Mouse (Mus musculus): ENCODE results near the gene Smurf1. TPM values are rescaled to one million over a fixed set of nuclear protein-coding genes. Genes with fewer than 3 reads are reported as not detected.

Gene Smurf1
- total and polyA plus RNA-seq, 3 experiments, result 3.1 to 7.2 (median 4.3) TPM

GRCm38 (mm10) chr5:144881670-144882399, 83.8 kb downstream of the Smurf1 start:
- in situ Hi-C loops (cut with MboI; ENCODE audit: low pct_ligation_motif_present, low pct_unique_long_range_greater_than_20kb, low sequenced_read_pairs) (no loop called here), dilution Hi-C loops (cut with MboI; ENCODE audit: extremely low pct_ligation_motif_present, extremely low pct_unique_long_range_greater_than_20kb, low sequenced_read_pairs) (no loop called here)
- H3K9ac ChIP-seq (ENCODE audit: insufficient read depth, low read depth), result no peak overlapping the region
- no peak overlapping the region for H3K4me3 ChIP-seq (replicated peaks in 1 of 3; ENCODE audit: low read depth in 2 of 3, low read length in 2 of 3, poor library complexity in 1 of 3)
- no peak overlapping the region for H3K4me2 ChIP-seq (ENCODE audit: insufficient read depth, low read depth, poor library complexity, severe bottlenecking)
- no peaks in the 10 kb centered on the region for H3K79me2 ChIP-seq (replicated peaks; ENCODE audit: control insufficient read depth, extremely low read depth, insufficient read depth, poor library complexity, severe bottlenecking)
- H3K4me1 ChIP-seq (ENCODE audit: control insufficient read depth in 1 of 2, insufficient read depth in 2 of 2), result no peaks in the 10 kb centered on the region
- no peak for TF ChIP-seq IRF4 (IDR thresholded peaks at IDR 0.05; ENCODE audit: low read depth, low read length)
- TF ChIP-seq KAT2A (IDR thresholded peaks at IDR 0.05; ENCODE audit: insufficient replicate concordance, low read length), result no peak
- no peak for TF ChIP-seq HCFC1 (IDR thresholded peaks at IDR 0.05; ENCODE audit: low read depth, low read length)
- no peak for TF ChIP-seq MAFK (IDR thresholded peaks at IDR 0.05; ENCODE audit: insufficient replicate concordance, low read length)
- TF ChIP-seq BHLHE40 (IDR thresholded peaks at IDR 0.05; ENCODE audit: low read depth, low read length), result no peak
- TF ChIP-seq MYC (IDR thresholded peaks at IDR 0.05; ENCODE audit: low read depth, low read length), result no peak
- no peak for TF ChIP-seq EP300 (IDR thresholded peaks at IDR 0.05; ENCODE audit: low read length)
- no peak for TF ChIP-seq ETS1 (conservative IDR thresholded peaks at IDR 0.05; ENCODE audit: low read depth, low read length)
- no peak for TF ChIP-seq MAX (IDR thresholded peaks at IDR 0.05; ENCODE audit: low read length)
- no peaks in the 10 kb centered on the region for H3K9me3 ChIP-seq (replicated peaks; ENCODE audit: low read length)
- H3K36me3 ChIP-seq (replicated peaks in 1 of 2; ENCODE audit: control insufficient read depth in 1 of 2, insufficient read depth in 1 of 2, low read length in 1 of 2), result peaks cover 22 to 88% of the 10 kb centered on the region in 2 experiments
- H3K27ac ChIP-seq (ENCODE audit: insufficient read depth, low read depth), result no peak overlapping the region
- no peak for DNase-seq (ENCODE audit: extremely low read depth)
- no peaks in the 10 kb centered on the region for H3K27me3 ChIP-seq (replicated peaks)

- no peaks in the 10 kb centered on the region for H3K9me3 ChIP-seq (replicated peaks; ENCODE audit: low read length)
- peaks cover 5 to 50% of the 10 kb centered on the region in 2 experiments for H3K36me3 ChIP-seq (replicated peaks in 1 of 2; ENCODE audit: control insufficient read depth in 1 of 2, insufficient read depth in 1 of 2, low read length in 1 of 2)
- H3K79me2 ChIP-seq (replicated peaks; ENCODE audit: control insufficient read depth, extremely low read depth, insufficient read depth, poor library complexity, severe bottlenecking), result no peaks in the 10 kb centered on the region
- no peak for DNase-seq (ENCODE audit: extremely low read depth)
- no peak overlapping the region for H3K4me3 ChIP-seq (replicated peaks in 1 of 3; ENCODE audit: low read depth in 2 of 3, low read length in 2 of 3, poor library complexity in 1 of 3)
- no peak overlapping the region for H3K9ac ChIP-seq (ENCODE audit: insufficient read depth, low read depth)
- TF ChIP-seq TBP (conservative IDR thresholded peaks at IDR 0.05; ENCODE audit: low read depth, low read length), result no peak
- TF ChIP-seq ZMIZ1 (IDR thresholded peaks at IDR 0.05; ENCODE audit: low read depth, low read length), result no peak
- no peak for TF ChIP-seq ZKSCAN1 (IDR thresholded peaks at IDR 0.05; ENCODE audit: borderline replicate concordance, low read depth, low read length)
- no peak for TF ChIP-seq MEF2A (IDR thresholded peaks at IDR 0.05; ENCODE audit: borderline replicate concordance, low read depth, low read length)
- TF ChIP-seq TCF12 (IDR thresholded peaks at IDR 0.05; ENCODE audit: low read depth, low read length), result no peak
- TF ChIP-seq NRF1 (IDR thresholded peaks at IDR 0.05; ENCODE audit: low read depth, low read length), result no peak
- TF ChIP-seq MYC (IDR thresholded peaks at IDR 0.05; ENCODE audit: low read depth, low read length), result no peak
- no peak overlapping the region for H3K4me2 ChIP-seq (ENCODE audit: insufficient read depth, low read depth, poor library complexity, severe bottlenecking)
- H3K27ac ChIP-seq (ENCODE audit: insufficient read depth, low read depth), result no peak overlapping the region
- dilution Hi-C loops (cut with MboI; ENCODE audit: extremely low pct_ligation_motif_present, extremely low pct_unique_long_range_greater_than_20kb, low sequenced_read_pairs), result no loop called here
- no peaks in the 10 kb centered on the region for H3K27me3 ChIP-seq (replicated peaks)
- no peaks in the 10 kb centered on the region for H3K4me1 ChIP-seq (ENCODE audit: control insufficient read depth in 1 of 2, insufficient read depth in 2 of 2)
- in situ Hi-C loops (cut with MboI; ENCODE audit: low pct_ligation_motif_present, low pct_unique_long_range_greater_than_20kb, low sequenced_read_pairs), result no loop called here
These were observed 88.6 kb downstream of the Smurf1 start for GRCm38 (mm10) chr5:144877021-144877420.

All from CH12.LX (cell line).